Mouse (Mus musculus) CH12.LX (cell line): ENCODE measurements around the gene Zcchc8.

ENCODE experiments used
- CTCF ChIP-seq, 2 experiments: IDR thresholded peaks in 1 of 2; conservative IDR thresholded peaks in 1 of 2; 2 replicates each; pipeline ENCODE4 v1.5.1; 2011 to 2012; ENCODE audit warnings: low read depth in 2 of 2, low read length in 2 of 2, improper control_type of control experiment in 1 of 2, inconsistent platforms in 1 of 2, mild to moderate bottlenecking in 1 of 2, moderate library complexity in 1 of 2
- E2F4 ChIP-seq: IDR thresholded peaks from 2 replicates; pipeline ENCODE4 v1.6.1; 2011; ENCODE audit warnings: low read depth, low read length, improper control_type of control experiment; ENCODE audit not compliant: insufficient replicate concordance
- JUN ChIP-seq: IDR thresholded peaks from 2 replicates; pipeline ENCODE4 v1.6.1; 2011; ENCODE audit warnings: low read depth, mild to moderate bottlenecking, low read length, improper control_type of control experiment, moderate library complexity; ENCODE audit not compliant: insufficient read depth
- MAX ChIP-seq: IDR thresholded peaks from 2 replicates; pipeline ENCODE4 v1.6.1; 2011; ENCODE audit warnings: low read length, improper control_type of control experiment
- POLR2A ChIP-seq: IDR thresholded peaks from 2 replicates; pipeline ENCODE4 v1.6.1; 2011; ENCODE audit warnings: low read depth, mild to moderate bottlenecking, improper control_type of control experiment, low read length
- TBP ChIP-seq: conservative IDR thresholded peaks from 2 replicates; pipeline ENCODE4 v1.6.1; 2011; ENCODE audit warnings: low read depth, low read length, improper control_type of control experiment

GRCm38 (mm10) chr5:123744358-123744757, 23.5 kb upstream of the Zcchc8 start:
- TF ChIP-seq JUN (no peak), TBP (no peak), MAX (no peak), CTCF (conservative IDR thresholded peaks at IDR 0.05 in 1 of 2, IDR thresholded peaks at IDR 0.05 in 1 of 2; ENCODE audit: low read depth in 2 of 2, low read length in 2 of 2) (no peak), E2F4 (no peak), POLR2A (no peak)
